Mouse (Mus musculus): ENCODE results near the gene Nfe2l1. TPM values are rescaled to one million over a fixed set of nuclear protein-coding genes. Genes with fewer than 3 reads are reported as not detected.

The Nfe2l1 gene
- 93.9 and 96.8 TPM in 2 replicates for polyA plus RNA-seq (2015; fragmentation: Nextera tagmentation; extraction: Ambion mirVana)

GRCm38 (mm10) chr11:96829813-96830538 lies at the start of gene Nfe2l1:
Gene Nfe2l1 (minus strand): TSS chr11:96829968.
- Histone ChIP-seq H3K27me3 (ENCODE audit: insufficient read depth, low read length) (no peaks in the 10 kb centered on the region), H3K4me3 (ENCODE audit: low read length) (peak within 1 kb of the TSS; percentile 92), H3K9me3 (ENCODE audit: low read length) (no peaks in the 10 kb centered on the region), H3K9ac (replicated peaks; ENCODE audit: low read length) (peak within 1 kb of the TSS; percentile 97), H3K27ac (ENCODE audit: low read length) (peak within 1 kb of the TSS; percentile 100), H3K4me1 (ENCODE audit: insufficient read depth, low read length) (peaks cover 50% of the 10 kb centered on the region), H3K4me2 (replicated peaks; ENCODE audit: low read depth, low read length) (peak within 1 kb of the TSS; percentile 94), H3K36me3 (ENCODE audit: insufficient read depth, low read length) (peaks cover 16% of the 10 kb centered on the region; the same call in 1 of the 2 replicates)
- WGBS = under 1% methylated on average over 48 of the region's 51 CpGs
- ATAC-seq (ENCODE audit: low FRiP score, low TSS enrichment) = peak; percentile 99

- 36% methylated on average over 7 of the region's 7 CpGs for WGBS
- Histone ChIP-seq H3K9me3 (ENCODE audit: low read length) (no peaks in the 10 kb centered on the region), H3K4me3 (ENCODE audit: low read length) (no peak overlapping the region), H3K36me3 (ENCODE audit: insufficient read depth, low read length) (no peaks in the 10 kb centered on the region), H3K4me2 (replicated peaks; ENCODE audit: low read depth, low read length) (no peak overlapping the region), H3K27ac (ENCODE audit: low read length) (no peak overlapping the region), H3K4me1 (ENCODE audit: insufficient read depth, low read length) (peaks cover 18% of the 10 kb centered on the region), H3K9ac (replicated peaks; ENCODE audit: low read length) (no peak overlapping the region), H3K27me3 (ENCODE audit: insufficient read depth, low read length) (peaks cover 5% of the 10 kb centered on the region)
- ATAC-seq (ENCODE audit: low FRiP score, low TSS enrichment) = no peak
These were observed 49.6 kb upstream of the Nfe2l1 start for GRCm38 (mm10) chr11:96879359-96879758.

- Histone ChIP-seq H3K4me1 (ENCODE audit: insufficient read depth, low read length) (peaks cover 23% of the 10 kb centered on the region), H3K4me3 (ENCODE audit: low read length) (no peak overlapping the region), H3K4me2 (replicated peaks; ENCODE audit: low read depth, low read length) (no peak overlapping the region), H3K27me3 (ENCODE audit: insufficient read depth, low read length) (peaks cover 5% of the 10 kb centered on the region), H3K36me3 (ENCODE audit: insufficient read depth, low read length) (no peaks in the 10 kb centered on the region), H3K9me3 (ENCODE audit: low read length) (no peaks in the 10 kb centered on the region), H3K9ac (replicated peaks; ENCODE audit: low read length) (no peak overlapping the region), H3K27ac (ENCODE audit: low read length) (no peak overlapping the region)
- no peak for ATAC-seq (ENCODE audit: low FRiP score, low TSS enrichment)
- WGBS = 64% methylated on average over 3 of the region's 3 CpGs
These were observed 48.9 kb upstream of the Nfe2l1 start for GRCm38 (mm10) chr11:96878715-96879114.

- no peaks in the 10 kb centered on the region for H3K36me3 ChIP-seq (ENCODE audit: insufficient read depth, low read length)
- 42% methylated on average over 4 of the region's 4 CpGs for WGBS
These were observed 47.3 kb upstream of the Nfe2l1 start for GRCm38 (mm10) chr11:96877071-96877470.

GRCm38 (mm10) chr11:96876300-96877040 lies 46.7 kb upstream of the Nfe2l1 start:
- ATAC-seq (ENCODE audit: low FRiP score, low TSS enrichment) = no peak
- Histone ChIP-seq H3K36me3 (ENCODE audit: insufficient read depth, low read length) (no peaks in the 10 kb centered on the region), H3K4me1 (ENCODE audit: insufficient read depth, low read length) (peaks cover 38% of the 10 kb centered on the region), H3K4me3 (ENCODE audit: low read length) (peak overlapping the region; percentile 48), H3K9me3 (ENCODE audit: low read length) (no peaks in the 10 kb centered on the region), H3K4me2 (replicated peaks; ENCODE audit: low read depth, low read length) (peak overlapping the region; percentile 93), H3K27ac (ENCODE audit: low read length) (no peak overlapping the region), H3K27me3 (ENCODE audit: insufficient read depth, low read length) (peaks cover 5% of the 10 kb centered on the region), H3K9ac (replicated peaks; ENCODE audit: low read length) (peak overlapping the region; percentile 42)
- 12% methylated on average over 13 of the region's 13 CpGs for WGBS

More at GRCm38 (mm10) chr11:96877071-96877470, 47.3 kb upstream of the Nfe2l1 start:
- H3K4me1 ChIP-seq (ENCODE audit: insufficient read depth, low read length) = peaks cover 38% of the 10 kb centered on the region
- no peaks in the 10 kb centered on the region for H3K9me3 ChIP-seq (ENCODE audit: low read length)
- no peak overlapping the region for H3K27ac ChIP-seq (ENCODE audit: low read length)
- no peak overlapping the region for H3K9ac ChIP-seq (replicated peaks; ENCODE audit: low read length)
- no peak overlapping the region for H3K4me3 ChIP-seq (ENCODE audit: low read length)
- ATAC-seq (ENCODE audit: low FRiP score, low TSS enrichment) = no peak
- H3K4me2 ChIP-seq (replicated peaks; ENCODE audit: low read depth, low read length) = no peak overlapping the region
- peaks cover 5% of the 10 kb centered on the region for H3K27me3 ChIP-seq (ENCODE audit: insufficient read depth, low read length)

- peak; percentile 73 for ATAC-seq (ENCODE audit: low FRiP score, low TSS enrichment)
- H3K4me2 ChIP-seq (replicated peaks; ENCODE audit: low read depth, low read length) = peak overlapping the region; percentile 93
- no peak overlapping the region for H3K27ac ChIP-seq (ENCODE audit: low read length)
- H3K9me3 ChIP-seq (ENCODE audit: low read length) = no peaks in the 10 kb centered on the region
- peaks cover 38% of the 10 kb centered on the region for H3K4me1 ChIP-seq (ENCODE audit: insufficient read depth, low read length)
- H3K36me3 ChIP-seq (ENCODE audit: insufficient read depth, low read length) = no peaks in the 10 kb centered on the region
- H3K27me3 ChIP-seq (ENCODE audit: insufficient read depth, low read length) = peaks cover 5% of the 10 kb centered on the region
- H3K9ac ChIP-seq (replicated peaks; ENCODE audit: low read length) = peak overlapping the region; percentile 52
- 0% methylated on average over 33 of the region's 35 CpGs for WGBS
- H3K4me3 ChIP-seq (ENCODE audit: low read length) = peak overlapping the region; percentile 48
These were observed 46.0 kb upstream of the Nfe2l1 start for GRCm38 (mm10) chr11:96875745-96876144.

GRCm38 (mm10) chr11:96875270-96875669 lies 45.5 kb upstream of the Nfe2l1 start:
- Histone ChIP-seq H3K27me3 (ENCODE audit: insufficient read depth, low read length) (peaks cover 5% of the 10 kb centered on the region), H3K4me3 (ENCODE audit: low read length) (peak overlapping the region; percentile 48), H3K4me2 (replicated peaks; ENCODE audit: low read depth, low read length) (peak overlapping the region; percentile 93), H3K4me1 (ENCODE audit: insufficient read depth, low read length) (peaks cover 38% of the 10 kb centered on the region), H3K36me3 (ENCODE audit: insufficient read depth, low read length) (no peaks in the 10 kb centered on the region), H3K9ac (replicated peaks; ENCODE audit: low read length) (peak overlapping the region; percentile 52), H3K9me3 (ENCODE audit: low read length) (no peaks in the 10 kb centered on the region), H3K27ac (ENCODE audit: low read length) (no peak overlapping the region)
- WGBS = 30% methylated on average over 4 of the region's 4 CpGs
- no peak for ATAC-seq (ENCODE audit: low FRiP score, low TSS enrichment)

- Histone ChIP-seq H3K27ac (ENCODE audit: low read length) (no peak overlapping the region), H3K4me1 (ENCODE audit: insufficient read depth, low read length) (peaks cover 38% of the 10 kb centered on the region), H3K4me2 (replicated peaks; ENCODE audit: low read depth, low read length) (no peak overlapping the region), H3K27me3 (ENCODE audit: insufficient read depth, low read length) (peaks cover 5% of the 10 kb centered on the region), H3K4me3 (ENCODE audit: low read length) (no peak overlapping the region), H3K9ac (replicated peaks; ENCODE audit: low read length) (no peak overlapping the region), H3K9me3 (ENCODE audit: low read length) (no peaks in the 10 kb centered on the region), H3K36me3 (ENCODE audit: insufficient read depth, low read length) (no peaks in the 10 kb centered on the region)
- ATAC-seq (ENCODE audit: low FRiP score, low TSS enrichment) = no peak
- WGBS = 48% methylated on average over 11 of the region's 11 CpGs
These were observed 43.9 kb upstream of the Nfe2l1 start for GRCm38 (mm10) chr11:96873601-96874140.

- Histone ChIP-seq H3K27me3 (ENCODE audit: insufficient read depth, low read length) (peaks cover under 1% of the 10 kb centered on the region), H3K4me1 (ENCODE audit: insufficient read depth, low read length) (peaks cover 38% of the 10 kb centered on the region), H3K9ac (replicated peaks; ENCODE audit: low read length) (peak overlapping the region; percentile 20; the same call in 1 of the 2 replicates), H3K9me3 (ENCODE audit: low read length) (no peaks in the 10 kb centered on the region), H3K36me3 (ENCODE audit: insufficient read depth, low read length) (no peaks in the 10 kb centered on the region), H3K4me3 (ENCODE audit: low read length) (no peak overlapping the region), H3K4me2 (replicated peaks; ENCODE audit: low read depth, low read length) (peak overlapping the region; percentile 15), H3K27ac (ENCODE audit: low read length) (peak overlapping the region; percentile 30; the same call in 1 of the 2 replicates)
- 12% methylated on average over 24 of the region's 24 CpGs for WGBS
- ATAC-seq (ENCODE audit: low FRiP score, low TSS enrichment) = peak; percentile 47
These were observed 42.9 kb upstream of the Nfe2l1 start for GRCm38 (mm10) chr11:96872441-96873379.
